Mouse (Mus musculus) heart, postnatal 0 days (tissue): ENCODE data around the gene Rint1. TPM values are rescaled to one million over a fixed set of nuclear protein-coding genes. Genes with fewer than 3 reads are reported as not detected.
A peak's percentile ranks its signal among the peaks of the same experiment; 100 is the strongest.

Experiments
- ATAC-seq: fragments of 200-750 bp; cut with Nextera tagmentation; 2 replicates; pipeline ENCODE4 v1.8.0; 2017; ENCODE audit warnings: low read depth, moderate number of reproducible peaks, moderate library complexity; ENCODE audit not compliant: insufficient read depth
- DNase-seq: peaks from one replicate; pipeline ENCODE4 v3.0.0-alpha.2; 2016; ENCODE audit warnings: low spot score
- H3K27ac ChIP-seq: fragments of 300-500 bp; sonication (generic); 2 replicates; pipeline ENCODE4 v1.5.1; 2014; ENCODE audit warnings: low read depth, mild to moderate bottlenecking
- H3K27me3 ChIP-seq: fragments of 300-500 bp; sonication (generic); 2 replicates; pipeline ENCODE4 v1.6.1; 2014; ENCODE audit warnings: low read length, mixed read lengths; ENCODE audit not compliant: control insufficient read depth, insufficient read depth
- H3K36me3 ChIP-seq: fragments of 300-500 bp; sonication (generic); replicated peaks from 2 replicates; pipeline ENCODE4 v1.6.1; 2014; ENCODE audit warnings: low read length, mixed read lengths; ENCODE audit not compliant: control insufficient read depth, insufficient read depth
- H3K4me1 ChIP-seq: fragments of 300-500 bp; sonication (generic); 2 replicates; pipeline ENCODE4 v1.6.1; 2014; ENCODE audit warnings: antibody characterized with exemption; ENCODE audit not compliant: control insufficient read depth, insufficient read depth
- H3K4me2 ChIP-seq: fragments of 300-500 bp; sonication (generic); 2 replicates; pipeline ENCODE4 v1.6.1; 2014; ENCODE audit warnings: low read depth, mild to moderate bottlenecking, low read length, moderate library complexity
- H3K4me3 ChIP-seq: fragments of 300-500 bp; sonication (generic); 2 replicates; pipeline ENCODE4 v1.5.1; 2014; ENCODE audit warnings: low read depth, low read length
- H3K9ac ChIP-seq: fragments of 300-500 bp; sonication (generic); replicated peaks from 2 replicates; pipeline ENCODE4 v1.6.1; 2014; ENCODE audit warnings: low read depth, low read length, mixed read lengths
- H3K9me3 ChIP-seq: fragments of 300-500 bp; sonication (generic); replicated peaks from 2 replicates; pipeline ENCODE4 v1.6.1; 2016; ENCODE audit warnings: low read length; ENCODE audit not compliant: control insufficient read depth
- CTCF ChIP-seq: IDR thresholded peaks from 2 replicates; pipeline ENCODE4 v1.5.1; 2016; ENCODE audit warnings: antibody characterized with exemption, control low read depth, low read depth
- EP300 ChIP-seq: IDR thresholded peaks from 2 replicates; pipeline ENCODE4 v1.6.1; 2016; ENCODE audit warnings: antibody characterized with exemption, low read depth
- WGBS: fragments of 180-500 bp; shearing (Covaris S2); extraction: QIAGEN DNeasy Blood & Tissue Kit; methylation state at CpG from one replicate; pipeline ENCODE4 v1.1.7; 2014; 5-methylcytosine and 5-hydroxymethylcytosine counted together
- polyA plus RNA-seq: library from polyadenylated mRNA; unstranded; fragments of >200 nt; fragmentation: Nextera tagmentation; extraction: Ambion mirVana; gene quantifications from 2 replicates; pipeline ENCODE4 v1.2.1, GENCODE M21; 2015
- total RNA-seq: library from RNA; depleted of rRNA; stranded (reverse); fragments of >200 nt; gene quantifications from 2 replicates; pipeline ENCODE4 v1.2.3, GENCODE M21; 2014; ENCODE audit warnings: low replicate concordance; rRNA removed

Gene Rint1
- total RNA-seq (36.7 and 37.5 TPM in 2 replicates), polyA plus RNA-seq (18.8 and 19.4 TPM in 2 replicates)

DNA sequence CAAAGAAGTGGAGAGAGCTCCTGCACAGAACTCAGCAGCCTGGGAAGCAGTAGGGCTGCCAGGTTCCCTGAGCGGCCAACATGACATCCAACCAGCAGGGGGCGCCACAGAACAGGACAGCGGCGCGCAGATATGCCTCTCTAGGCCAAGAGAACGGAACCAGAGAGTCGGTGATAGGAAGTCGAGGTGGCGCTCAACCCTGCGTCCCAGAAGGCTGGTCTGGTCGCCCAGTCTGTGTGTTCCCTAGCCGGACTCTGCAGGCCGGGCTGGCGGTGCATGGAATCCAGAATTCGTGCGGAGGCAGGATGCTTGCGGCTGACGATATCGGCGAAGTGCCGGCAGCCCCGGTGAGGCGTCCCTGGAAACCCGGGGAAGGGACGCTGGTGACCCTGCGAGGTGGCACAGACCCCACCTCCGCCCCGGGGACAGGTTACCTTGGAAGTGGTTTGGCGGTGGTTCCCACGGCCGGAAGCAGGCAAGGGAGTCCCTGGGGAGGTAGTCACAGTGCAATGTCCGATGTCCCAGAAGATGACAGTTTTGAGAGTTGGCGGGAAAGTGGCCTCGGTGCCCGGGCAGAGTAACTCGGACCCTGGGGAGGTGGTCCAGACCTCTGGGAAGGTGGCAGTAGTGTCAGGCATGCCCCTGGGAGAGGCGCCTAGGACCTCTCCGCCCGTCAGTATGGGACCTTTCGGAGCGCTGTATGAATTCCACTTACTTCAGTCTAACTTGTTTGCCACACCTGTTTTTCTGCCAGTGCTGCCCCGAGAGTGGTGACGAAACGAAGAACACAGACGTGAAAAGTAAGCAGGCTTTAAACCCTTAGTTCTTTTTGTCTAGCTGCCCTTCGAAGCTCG is at the start of gene Rint1:
Rint1 (plus strand) TSS at position 176 of the 854 bp plus-strand sequence.
- Histone ChIP-seq H3K36me3 (0 out of 2 replicates have a peak, but pooled peaks cover 6% of the 10 kb centered on the region), H3K4me1 (peaks cover 15% of the 10 kb centered on the region), H3K27me3 (no peaks in the 10 kb centered on the region), H3K9ac (peak within 1 kb of the TSS; percentile 79), H3K4me2 (peak within 1 kb of the TSS; percentile 87), H3K9me3 (no peaks in the 10 kb centered on the region), H3K27ac (peak within 1 kb of the TSS; percentile 82), H3K4me3 (peak within 1 kb of the TSS; percentile 90)
- WGBS, result 2% methylated on average over 47 of the region's 47 CpGs
- ATAC-seq, result peak; percentile 79
- TF ChIP-seq CTCF, result peak; percentile 99
- 0 out of 2 replicates have a peak, but pooled peaks have one; percentile 60 for TF ChIP-seq EP300
- DNase-seq, result peak; percentile 93

GRCm38 (mm10) chr5:23743261-23743660 is 44.2 kb upstream of the Rint1 start:
- peaks cover 56% of the 10 kb centered on the region for H3K36me3 ChIP-seq
- no peak overlapping the region for H3K4me2 ChIP-seq
- DNase-seq, result no peak
- H3K4me1 ChIP-seq, result 0 out of 2 replicates have a peak, but pooled peaks cover 7% of the 10 kb centered on the region
- 93% methylated on average over 12 of the region's 12 CpGs for WGBS
- TF ChIP-seq EP300 (no peak), CTCF (no peak)
- H3K9me3 ChIP-seq, result no peaks in the 10 kb centered on the region
- no peaks in the 10 kb centered on the region for H3K27me3 ChIP-seq
- ATAC-seq, result no peak
- H3K4me3 ChIP-seq, result no peak overlapping the region
- H3K9ac ChIP-seq, result no peak overlapping the region
- H3K27ac ChIP-seq, result no peak overlapping the region

DNA sequence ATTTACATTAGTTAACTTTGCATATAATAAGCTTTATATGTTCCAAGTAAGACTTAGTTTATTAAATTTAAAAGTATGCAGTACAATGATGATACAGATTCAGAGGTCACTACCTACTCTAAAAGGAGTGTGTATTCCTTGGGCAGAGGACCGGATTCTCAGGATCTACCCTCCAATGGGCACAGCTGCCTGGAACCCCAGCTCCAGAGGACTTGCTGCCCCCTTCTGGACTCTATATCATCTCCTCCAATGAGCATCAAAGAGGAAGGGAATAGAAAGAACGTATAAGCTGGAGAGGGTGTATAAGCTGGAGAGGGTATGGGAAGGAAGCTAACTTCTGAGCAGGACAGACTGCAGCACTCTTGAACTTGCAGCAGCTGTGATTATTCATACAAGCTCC is 37.6 kb upstream of the Rint1 start:
- H3K27ac ChIP-seq, result no peak overlapping the region
- H3K27me3 ChIP-seq, result no peaks in the 10 kb centered on the region
- DNase-seq (no peak), ATAC-seq (no peak)
- WGBS, result 51% methylated on average over 2 of the region's 2 CpGs
- TF ChIP-seq EP300, result no peak
- peak; percentile 33 for TF ChIP-seq CTCF
- no peaks in the 10 kb centered on the region for H3K4me1 ChIP-seq
- no peaks in the 10 kb centered on the region for H3K9me3 ChIP-seq
- H3K4me3 ChIP-seq, result no peak overlapping the region
- no peak overlapping the region for H3K9ac ChIP-seq
- H3K4me2 ChIP-seq, result no peak overlapping the region
- H3K36me3 ChIP-seq, result peaks cover 47% of the 10 kb centered on the region

GRCm38 (mm10) chr5:23755591-23755990 is 31.9 kb upstream of the Rint1 start:
- no peak overlapping the region for H3K9ac ChIP-seq
- H3K9me3 ChIP-seq, result no peaks in the 10 kb centered on the region
- H3K4me3 ChIP-seq, result no peak overlapping the region
- WGBS, result 97% methylated on average over 9 of the region's 9 CpGs
- H3K36me3 ChIP-seq, result peaks cover 36% of the 10 kb centered on the region
- DNase-seq, result no peak
- no peak for ATAC-seq
- H3K4me1 ChIP-seq, result no peaks in the 10 kb centered on the region
- TF ChIP-seq EP300 (no peak), CTCF (no peak)
- H3K27ac ChIP-seq, result no peak overlapping the region
- H3K4me2 ChIP-seq, result no peak overlapping the region
- no peaks in the 10 kb centered on the region for H3K27me3 ChIP-seq

DNA sequence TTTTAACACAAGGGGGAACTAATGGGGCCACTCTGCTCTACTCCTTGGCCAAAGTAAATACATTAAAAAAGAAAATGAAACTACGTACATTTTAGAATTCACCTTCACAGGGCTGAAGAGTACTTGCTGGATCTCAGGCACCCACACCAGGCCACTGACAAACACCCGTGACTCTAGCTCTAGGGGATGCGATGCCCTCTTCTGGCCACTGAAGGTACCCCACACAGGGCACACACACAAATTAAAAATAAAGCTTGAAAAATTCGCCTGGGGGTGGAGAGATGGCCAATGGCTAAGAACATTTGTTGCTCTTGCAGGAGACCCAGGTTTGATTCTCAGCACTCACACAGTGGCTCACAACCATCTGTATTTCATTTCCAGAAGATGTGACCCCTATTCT is 31.1 kb upstream of the Rint1 start:
- Histone ChIP-seq H3K36me3 (peaks cover 34% of the 10 kb centered on the region), H3K4me1 (no peaks in the 10 kb centered on the region), H3K9me3 (no peaks in the 10 kb centered on the region), H3K27me3 (no peaks in the 10 kb centered on the region), H3K9ac (no peak overlapping the region), H3K4me3 (no peak overlapping the region), H3K4me2 (no peak overlapping the region), H3K27ac (no peak overlapping the region)
- TF ChIP-seq EP300, result no peak
- TF ChIP-seq CTCF, result no peak
- WGBS, result 88% methylated on average over 4 of the region's 4 CpGs
- ATAC-seq, result no peak
- DNase-seq, result no peak
